Comparison of ENCODE assay signal across 9 mouse cellular contexts in genomic region chr15:80266281-80266680, GRCm38 (mm10). TPM values are rescaled to one million over a fixed set of nuclear protein-coding genes. Genes with fewer than 3 reads are reported as not detected.
A peak's percentile ranks its signal among the peaks of the same experiment; 100 is the strongest.
DNase-seq lines count a peak whose midpoint lies in the region; ATAC-seq lines count a peak whose summit lies in the region.
"Had no signal": no experiment of that assay in that cellular context is flagged by ENCODE, and none has a peak within 500 bp of the region (broad histone marks: within the 10 kb centered on the region; RNA-seq: fewer than 3 reads in every experiment).

No protein-coding gene starts in this region.

- H3K27ac ChIP-seq in heart, embryonic 11.5 days (ENCODE audit: low read depth, low read length), result no peak overlapping the region
- H3K27ac ChIP-seq: liver, embryonic 15.5 days had no signal

- peaks cover 9% of the 10 kb centered on the region for H3K4me1 ChIP-seq in heart, embryonic 11.5 days (ENCODE audit: control insufficient read depth, insufficient read depth, low read length)

- peak; percentile 94 for DNase-seq in heart, adult 11 months
- DNase-seq in adipocyte (ENCODE audit: low spot score), result peak; percentile 92
- peak; percentile 86 for DNase-seq in embryo, embryonic 11 days
- peak; percentile 51 to 65 for DNase-seq in heart, adult 9 months (ENCODE audit: low spot score in 2 of 2)
- peak; percentile 76 to 89 for DNase-seq in layer of hippocampus, adult 8-10 months (ENCODE audit: low spot score in 2 of 2)
- DNase-seq in lung, postnatal 4 days, result peak; percentile 64 to 80
- DNase-seq in right cerebral cortex, postnatal 14 days, result peak; percentile 86

- H3K36me3 ChIP-seq in heart, embryonic 11.5 days (ENCODE audit: control insufficient read depth, insufficient read depth, low read length), result no peaks in the 10 kb centered on the region

- 1% methylated on average over 2 of the region's 2 CpGs for WGBS in heart, embryonic 11.5 days (ENCODE audit: insufficient replicate concordance)

- ATAC-seq in heart, embryonic 11.5 days (replicated peaks; ENCODE audit: insufficient number of reproducible peaks, low FRiP score, low TSS enrichment), result no peak

- no peak overlapping the region for H3K4me2 ChIP-seq in heart, embryonic 11.5 days
- H3K4me2 ChIP-seq: liver, embryonic 15.5 days had no signal

- no peak overlapping the region for H3K9ac ChIP-seq in heart, embryonic 11.5 days (ENCODE audit: low read depth, low read length)
- H3K9ac ChIP-seq: liver, embryonic 15.5 days had no signal

- H3K4me3 ChIP-seq in heart, embryonic 11.5 days (ENCODE audit: low read depth, low read length), result no peak overlapping the region
- H3K4me3 ChIP-seq: liver, embryonic 15.5 days had no signal

- H3K27me3 ChIP-seq in heart, embryonic 11.5 days (ENCODE audit: control insufficient read depth, insufficient read depth, low read length), result no peaks in the 10 kb centered on the region
- H3K27me3 ChIP-seq: liver, embryonic 15.5 days had no signal

- H3K9me3 ChIP-seq in heart, embryonic 11.5 days (replicated peaks; ENCODE audit: control insufficient read depth, low read length), result no peaks in the 10 kb centered on the region
- H3K9me3 ChIP-seq: liver, embryonic 15.5 days had no signal

RNA-seq across cellular contexts. Expression of gene Rps19bp1, which starts 2.2 kb away (rescaled TPM):
- 48.1 and 53.8 TPM in 2 replicates for polyA plus RNA-seq in heart, embryonic 11.5 days (2014; fragmentation: Nextera tagmentation; extraction: Ambion mirVana)
- 10 to 100 TPM; 29.9 to 41.0 (median 34.0) TPM for total RNA-seq in layer of hippocampus, adult 8-10 months (2022)

RNA-seq across cellular contexts. Expression of gene Atf4, which starts 11.3 kb away (rescaled TPM):
- 90.2 and 94.4 TPM in 2 replicates for polyA plus RNA-seq in heart, embryonic 11.5 days (2014; fragmentation: Nextera tagmentation; extraction: Ambion mirVana)
- 100 to 1,000 TPM in 2 of 4 experiments, 10 to 100 TPM in 2; 97.7 to 104 (median 99.8) TPM for total RNA-seq in layer of hippocampus, adult 8-10 months (2022)

RNA-seq across cellular contexts. Expression of gene Cacna1i, which starts 20.8 kb away (rescaled TPM):
- polyA plus RNA-seq in heart, embryonic 11.5 days (2014; fragmentation: Nextera tagmentation; extraction: Ambion mirVana), result 0.01 TPM in 1 of 2 replicates, not detected in the other
- 10 to 100 TPM; 37.6 to 48.2 (median 41.8) TPM for total RNA-seq in layer of hippocampus, adult 8-10 months (2022)

RNA-seq across cellular contexts. Expression of gene AC140267.1, which starts 30.6 kb away (rescaled TPM):
- not detected in 2 replicates for polyA plus RNA-seq in heart, embryonic 11.5 days (2014; fragmentation: Nextera tagmentation; extraction: Ambion mirVana)
- total RNA-seq in layer of hippocampus, adult 8-10 months (2022), result 10 to 100 TPM in 3 of 4 experiments, 1 to 10 TPM in 1; 7.2 to 42.3 (median 29.6) TPM
- polyA plus RNA-seq: liver, embryonic 15.5 days had no signal

RNA-seq across cellular contexts. Expression of gene Mief1, which starts 32.5 kb away (rescaled TPM):
- polyA plus RNA-seq in heart, embryonic 11.5 days (2014; fragmentation: Nextera tagmentation; extraction: Ambion mirVana), result 26.8 and 29.5 TPM in 2 replicates
- total RNA-seq in layer of hippocampus, adult 8-10 months (2022), result 10 to 100 TPM; 27.6 to 34.5 (median 32.5) TPM
